Mouse (Mus musculus) liver, postnatal 0 days (tissue): ENCODE measurements around the gene Lyg1. TPM values are rescaled to one million over a fixed set of nuclear protein-coding genes. Genes with fewer than 3 reads are reported as not detected.

ENCODE experiments used
- ATAC-seq: fragments of 200-750 bp; cut with Nextera tagmentation; 2 replicates; pipeline ENCODE4 v1.8.0; 2017; ENCODE audit warnings: mild to moderate bottlenecking, moderate library complexity
- DNase-seq: peaks from one replicate; pipeline ENCODE4 v3.0.0-alpha.2; 2016
- H3K27ac ChIP-seq: fragments of 300-500 bp; sonication (generic); 2 replicates; pipeline ENCODE4 v1.5.1; 2014; ENCODE audit warnings: antibody characterized with exemption, moderate library complexity, mild to moderate bottlenecking, low read depth
- H3K27me3 ChIP-seq: fragments of 300-500 bp; sonication (generic); 2 replicates; pipeline ENCODE4 v1.6.1; 2014; ENCODE audit warnings: low read length, control low read depth, mixed read lengths; ENCODE audit not compliant: insufficient read depth
- H3K36me3 ChIP-seq: fragments of 300-500 bp; sonication (generic); replicated peaks from 2 replicates; pipeline ENCODE4 v1.6.1; 2014; ENCODE audit warnings: mild to moderate bottlenecking, control low read depth, low read length, moderate library complexity, mixed read lengths; ENCODE audit not compliant: insufficient read depth
- H3K4me1 ChIP-seq: fragments of 300-500 bp; sonication (generic); 2 replicates; pipeline ENCODE4 v1.6.1; 2014; ENCODE audit warnings: antibody characterized with exemption, mild to moderate bottlenecking, control low read depth; ENCODE audit not compliant: insufficient read depth
- H3K4me2 ChIP-seq: fragments of 300-500 bp; sonication (generic); 2 replicates; pipeline ENCODE4 v1.6.1; 2014; ENCODE audit warnings: low read depth, mild to moderate bottlenecking, low read length, moderate library complexity, mixed read lengths
- H3K4me3 ChIP-seq: fragments of 300-500 bp; sonication (generic); 2 replicates; pipeline ENCODE4 v1.5.1; 2014; ENCODE audit warnings: low read depth, low read length
- H3K9ac ChIP-seq: fragments of 300-500 bp; sonication (generic); replicated peaks from 2 replicates; pipeline ENCODE4 v1.6.1; 2014; ENCODE audit warnings: mild to moderate bottlenecking, moderate library complexity
- H3K9me3 ChIP-seq: fragments of 300-500 bp; sonication (generic); 2 replicates; pipeline ENCODE4 v1.6.1; 2016; ENCODE audit warnings: mild to moderate bottlenecking, control low read depth, low read length, mixed read lengths
- CTCF ChIP-seq: sonication (generic); IDR thresholded peaks from 2 replicates; pipeline ENCODE4 v1.5.1; 2016; ENCODE audit warnings: antibody characterized with exemption, low read depth
- EP300 ChIP-seq: IDR thresholded peaks from 2 replicates; pipeline ENCODE4 v1.6.1; 2016; ENCODE audit warnings: antibody characterized with exemption, low read depth, mild to moderate bottlenecking
- WGBS: fragments of 180-500 bp; shearing (Covaris S2); extraction: QIAGEN DNeasy Blood & Tissue Kit; methylation state at CpG from one replicate; pipeline ENCODE4 v1.1.7; 2014; ENCODE audit not compliant: insufficient replicate concordance; 5-methylcytosine and 5-hydroxymethylcytosine counted together
- polyA plus RNA-seq: library from polyadenylated mRNA; unstranded; fragments of >200 nt; fragmentation: Nextera tagmentation; extraction: Ambion mirVana; gene quantifications from 2 replicates; pipeline ENCODE4 v1.2.1, GENCODE M21; 2015

Lyg1 gene
- polyA plus RNA-seq, 1 experiment from 2014 or later, result not detected

DNA sequence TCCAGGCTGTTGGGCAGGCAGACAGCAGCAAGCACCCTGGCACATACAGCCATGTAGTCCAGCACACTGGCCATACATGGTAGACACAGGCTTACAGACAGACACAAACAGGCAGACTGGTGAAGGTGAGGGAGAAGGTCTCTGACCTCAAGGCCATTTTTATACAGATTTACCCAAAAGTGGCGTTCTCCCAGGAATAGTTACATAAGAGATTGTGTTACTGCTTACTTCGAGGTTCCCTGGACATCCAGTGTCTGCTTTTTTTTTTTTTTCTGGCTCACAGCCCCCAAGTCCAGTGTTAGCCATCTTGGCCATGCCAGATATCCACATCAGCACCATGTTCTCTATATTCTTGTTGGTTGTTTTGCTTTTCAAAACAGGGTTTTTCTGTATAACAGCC, 957 bp upstream of the Lyg1 start:
- no peaks in the 10 kb centered on the region for H3K4me1 ChIP-seq
- H3K9ac ChIP-seq, result no peak overlapping the region
- H3K27ac ChIP-seq, result no peak overlapping the region
- no peaks in the 10 kb centered on the region for H3K36me3 ChIP-seq
- H3K4me3 ChIP-seq, result no peak overlapping the region
- no peak overlapping the region for H3K4me2 ChIP-seq
- ATAC-seq (no peak), DNase-seq (no peak)
- H3K9me3 ChIP-seq, result no peaks in the 10 kb centered on the region
- no peak for TF ChIP-seq EP300
- TF ChIP-seq CTCF, result no peak
- no peaks in the 10 kb centered on the region for H3K27me3 ChIP-seq
- WGBS, result 70% methylated on average over 2 of the region's 2 CpGs

DNA sequence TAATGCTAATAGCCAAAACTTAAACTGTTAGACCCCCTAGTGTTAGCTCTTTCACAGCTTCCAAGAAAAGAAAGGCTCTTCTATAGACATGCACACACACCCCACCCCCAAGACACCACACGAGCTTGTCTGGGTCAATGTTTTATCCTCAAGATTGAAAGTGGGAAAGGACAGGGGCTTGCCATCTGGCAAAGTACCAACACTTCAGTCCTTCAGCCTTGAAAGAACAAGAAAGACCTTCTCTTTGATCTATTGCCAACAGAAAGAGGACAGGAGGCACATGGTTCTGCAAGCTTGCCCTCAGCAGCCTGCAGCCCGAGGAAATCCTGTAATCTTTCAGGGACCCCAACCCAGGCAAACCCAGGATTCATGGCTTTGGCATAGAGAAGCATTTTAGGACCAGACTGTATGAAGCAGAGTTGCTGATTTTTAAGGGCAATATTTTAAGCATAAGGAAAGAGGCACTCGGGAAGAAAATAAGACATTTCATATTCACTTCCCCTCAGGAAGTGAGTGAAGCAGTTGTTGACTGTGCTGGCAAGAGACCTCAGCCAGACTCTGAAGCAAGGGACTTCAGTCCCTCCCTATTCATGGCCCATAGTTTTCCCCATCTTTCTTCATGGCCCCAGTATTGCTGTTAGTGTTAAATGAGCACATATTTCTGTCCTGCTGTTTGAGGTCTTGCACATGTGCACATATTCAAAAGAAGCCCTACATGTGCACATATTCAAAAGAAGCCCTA, 698 bp downstream of the Lyg1 start:
- Histone ChIP-seq H3K4me1 (no peaks in the 10 kb centered on the region), H3K4me3 (no peak overlapping the region), H3K4me2 (no peak overlapping the region), H3K36me3 (no peaks in the 10 kb centered on the region), H3K9me3 (no peaks in the 10 kb centered on the region), H3K9ac (no peak overlapping the region), H3K27ac (no peak overlapping the region), H3K27me3 (no peaks in the 10 kb centered on the region)
- TF ChIP-seq CTCF, result no peak
- no peak for TF ChIP-seq EP300
- 24% methylated on average over 3 of the region's 3 CpGs for WGBS
- DNase-seq (no peak), ATAC-seq (no peak)

DNA sequence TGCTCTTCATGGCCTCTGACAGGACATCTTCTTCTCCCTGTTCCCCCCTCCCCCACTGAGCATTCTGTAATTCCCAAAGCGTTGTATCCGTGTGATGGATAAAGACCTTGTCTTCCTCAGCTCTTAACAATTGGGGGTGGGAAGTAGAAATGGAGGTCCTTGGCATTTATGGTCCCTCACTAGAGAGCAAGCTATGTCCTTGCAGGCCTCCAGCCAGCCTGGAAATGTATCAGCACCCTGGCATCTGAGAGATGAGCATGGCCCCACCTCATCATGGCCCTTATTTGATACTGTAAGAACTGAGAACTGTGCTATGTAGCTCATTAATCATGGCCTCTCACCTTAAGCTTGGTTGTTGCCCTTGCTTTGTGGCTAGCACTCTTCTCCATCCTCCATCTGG, 2.3 kb downstream of the Lyg1 start:
- H3K9ac ChIP-seq, result no peak overlapping the region
- no peak overlapping the region for H3K4me2 ChIP-seq
- no peak for DNase-seq
- H3K36me3 ChIP-seq, result no peaks in the 10 kb centered on the region
- no peak overlapping the region for H3K27ac ChIP-seq
- H3K4me3 ChIP-seq, result no peak overlapping the region
- ATAC-seq, result no peak
- TF ChIP-seq CTCF, result no peak
- no peak for TF ChIP-seq EP300
- H3K9me3 ChIP-seq, result no peaks in the 10 kb centered on the region
- H3K4me1 ChIP-seq, result no peaks in the 10 kb centered on the region
- 70% methylated on average over 2 of the region's 2 CpGs for WGBS
- H3K27me3 ChIP-seq, result no peaks in the 10 kb centered on the region

DNA sequence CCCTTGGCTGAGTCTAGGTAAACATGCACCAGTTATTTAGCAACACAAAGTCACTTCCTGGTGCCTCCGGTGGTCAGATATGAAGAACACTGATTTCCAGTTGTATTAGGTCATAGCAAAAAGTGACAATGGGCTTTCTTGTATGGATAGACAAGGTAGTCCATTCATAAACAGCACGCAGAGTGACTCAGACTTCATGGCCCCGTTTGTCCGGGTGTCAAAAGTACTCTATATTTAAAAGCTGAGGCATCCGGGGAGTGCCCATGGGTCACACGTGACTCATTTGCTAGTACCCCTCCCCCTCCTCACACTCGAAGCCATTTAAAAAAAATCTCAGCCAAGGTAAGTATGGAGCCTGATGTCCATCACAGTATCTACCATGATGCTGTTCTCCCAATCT, 2.8 kb downstream of the Lyg1 start:
- Histone ChIP-seq H3K4me3 (no peak overlapping the region), H3K9me3 (no peaks in the 10 kb centered on the region), H3K27ac (no peak overlapping the region), H3K4me1 (no peaks in the 10 kb centered on the region), H3K4me2 (no peak overlapping the region), H3K9ac (no peak overlapping the region), H3K27me3 (no peaks in the 10 kb centered on the region), H3K36me3 (no peaks in the 10 kb centered on the region)
- 69% methylated on average over 7 of the region's 7 CpGs for WGBS
- ATAC-seq (no peak), DNase-seq (no peak)
- TF ChIP-seq CTCF (no peak), EP300 (no peak)

DNA sequence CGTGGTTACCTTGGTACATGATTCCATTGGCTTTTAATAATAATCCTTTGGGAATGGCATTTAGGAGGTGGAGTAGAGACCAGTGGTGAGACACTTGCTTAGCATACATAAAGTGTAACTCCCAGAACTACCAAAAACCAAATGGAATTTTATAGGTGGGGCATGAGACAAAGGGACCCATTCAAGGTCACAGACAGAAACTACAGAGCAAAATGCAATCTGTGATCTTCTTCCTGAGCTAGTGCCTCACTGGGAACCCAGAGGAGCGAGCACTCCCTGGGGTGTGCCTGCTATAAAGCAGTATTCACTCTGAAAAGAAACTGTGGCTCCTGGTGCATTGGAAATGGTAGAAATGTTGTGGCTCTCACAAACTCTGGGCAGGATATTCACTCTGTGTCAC, 8.7 kb downstream of the Lyg1 start:
- Histone ChIP-seq H3K4me1 (no peaks in the 10 kb centered on the region), H3K4me3 (no peak overlapping the region), H3K9ac (no peak overlapping the region), H3K27me3 (no peaks in the 10 kb centered on the region), H3K9me3 (no peaks in the 10 kb centered on the region), H3K4me2 (no peak overlapping the region), H3K36me3 (no peaks in the 10 kb centered on the region), H3K27ac (no peak overlapping the region)
- ATAC-seq, result no peak
- no peak for DNase-seq
- TF ChIP-seq CTCF (no peak), EP300 (no peak)
- 69% methylated on average over 2 of the region's 2 CpGs for WGBS

DNA sequence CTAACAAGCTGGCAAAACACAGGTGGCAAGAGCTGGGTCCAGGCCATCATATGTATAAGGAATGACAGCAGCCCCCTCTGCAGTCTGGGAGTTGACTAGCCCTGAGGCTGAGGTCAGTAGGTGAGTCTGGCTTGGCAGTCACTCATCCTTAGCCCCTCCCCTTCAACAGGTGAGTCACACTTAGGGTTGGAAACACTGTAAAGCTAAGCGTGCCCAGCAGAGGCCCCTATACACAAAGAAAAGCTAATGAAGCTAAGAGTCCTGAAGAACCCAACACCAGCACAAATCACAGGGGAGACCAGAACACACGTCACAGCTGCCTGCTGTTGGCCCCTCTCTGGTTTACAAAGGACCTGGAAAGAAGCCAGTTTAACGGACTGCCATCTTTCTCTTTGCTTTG, 25.8 kb downstream of the Lyg1 start:
- Histone ChIP-seq H3K4me2 (no peak overlapping the region), H3K27ac (no peak overlapping the region), H3K36me3 (no peaks in the 10 kb centered on the region), H3K9me3 (no peaks in the 10 kb centered on the region), H3K27me3 (no peaks in the 10 kb centered on the region), H3K4me3 (no peak overlapping the region), H3K4me1 (no peaks in the 10 kb centered on the region), H3K9ac (no peak overlapping the region)
- TF ChIP-seq EP300 (no peak), CTCF (peak; percentile 42)
- peak; percentile 83 for ATAC-seq
- 31% methylated on average over 3 of the region's 3 CpGs for WGBS
- peak; percentile 36 for DNase-seq

DNA sequence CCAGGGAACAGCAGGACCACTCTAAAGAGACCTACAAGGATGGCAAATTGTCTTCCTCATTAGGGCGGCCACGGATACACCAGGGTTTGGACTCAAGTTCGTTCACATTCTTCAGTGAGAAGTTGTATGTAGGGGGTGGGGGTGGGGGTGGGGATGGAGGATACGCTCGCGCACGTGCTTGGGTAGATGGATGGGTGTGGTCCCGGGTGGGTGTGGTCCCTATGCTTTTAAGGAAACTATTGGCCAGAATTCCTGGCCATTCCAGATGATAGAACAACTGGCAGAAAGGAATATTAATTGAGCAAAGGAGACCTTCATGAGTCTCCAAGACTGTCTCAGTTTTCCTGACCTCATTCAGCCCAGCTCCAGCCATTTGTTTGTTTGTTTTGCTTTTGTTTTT, 31.6 kb downstream of the Lyg1 start:
- H3K4me3 ChIP-seq, result no peak overlapping the region
- TF ChIP-seq EP300 (no peak), CTCF (no peak)
- 69% methylated on average over 8 of the region's 8 CpGs for WGBS
- H3K27me3 ChIP-seq, result no peaks in the 10 kb centered on the region
- H3K4me1 ChIP-seq, result no peaks in the 10 kb centered on the region
- H3K4me2 ChIP-seq, result no peak overlapping the region
- ATAC-seq (no peak), DNase-seq (no peak)
- no peaks in the 10 kb centered on the region for H3K36me3 ChIP-seq
- H3K9ac ChIP-seq, result no peak overlapping the region
- no peaks in the 10 kb centered on the region for H3K9me3 ChIP-seq
- no peak overlapping the region for H3K27ac ChIP-seq
